Mouse (Mus musculus): ENCODE measurements around the gene Ust. TPM values are rescaled to one million over a fixed set of nuclear protein-coding genes. Genes with fewer than 3 reads are reported as not detected.
"Not testable (repeated sequence)": the region's sequence is repeated elsewhere in the genome, so short reads cannot be mapped to it uniquely, and the experiment has no call there.

Ust gene
- 10 to 100 TPM; 30.3 to 32.6 TPM for total RNA-seq (2021)

DNA sequence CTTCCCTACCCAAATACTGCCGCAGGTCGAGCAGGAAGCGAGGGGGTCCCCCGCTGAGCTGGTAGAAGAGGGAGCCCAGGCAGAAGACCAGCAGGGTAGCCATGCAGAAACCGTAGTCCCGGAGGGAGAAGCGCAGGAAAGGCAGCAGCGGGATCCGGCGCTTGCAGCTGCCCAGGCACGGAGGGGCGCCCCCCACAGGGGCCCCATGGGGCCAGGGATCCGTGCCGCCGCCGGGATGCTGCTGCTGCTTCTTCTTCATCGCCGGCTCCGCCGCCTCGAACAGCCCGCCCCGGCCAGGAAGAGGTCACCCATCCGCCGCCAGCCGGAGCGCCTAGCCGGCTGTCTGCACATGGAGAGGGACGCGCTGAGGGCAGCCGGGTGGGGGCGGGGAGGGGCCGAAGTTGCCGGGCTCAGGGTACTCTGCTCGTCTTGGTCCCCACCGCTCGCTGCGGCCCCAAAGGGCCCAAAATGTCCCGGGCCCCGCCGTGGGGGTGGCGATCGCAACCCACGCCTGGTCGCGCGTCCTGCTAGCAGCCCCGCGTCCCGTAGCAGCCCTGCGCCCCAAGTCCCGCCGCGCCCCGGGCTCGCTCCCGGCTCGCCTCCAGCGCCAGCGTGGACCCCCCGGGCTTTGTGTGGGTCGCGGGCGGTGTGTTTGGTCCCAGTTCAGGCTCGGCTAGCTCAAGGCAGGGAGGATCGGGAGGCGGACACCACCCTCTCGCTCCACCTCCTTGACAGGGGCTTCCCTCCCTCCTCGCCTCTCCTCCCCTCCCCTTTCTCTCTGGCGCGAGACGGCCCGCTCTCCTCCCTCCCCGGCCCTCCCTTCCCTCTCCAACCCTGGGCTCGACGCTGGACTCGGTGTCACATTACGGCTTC, at the start of gene Ust:
Ust (minus strand) TSS at position 685 of the 873 bp plus-strand sequence.
- DNase-seq (ENCODE audit: extremely low spot score in 1 of 2, low spot score in 2 of 2) = peak; percentile 52 to 84
- intact Hi-C loops (cut with DNase I) = loop anchor here (5.0 to 10.0 kb wide), 3 partner anchors 196 to 634 kb away; no protein-coding TSS in a partner anchor

DNA sequence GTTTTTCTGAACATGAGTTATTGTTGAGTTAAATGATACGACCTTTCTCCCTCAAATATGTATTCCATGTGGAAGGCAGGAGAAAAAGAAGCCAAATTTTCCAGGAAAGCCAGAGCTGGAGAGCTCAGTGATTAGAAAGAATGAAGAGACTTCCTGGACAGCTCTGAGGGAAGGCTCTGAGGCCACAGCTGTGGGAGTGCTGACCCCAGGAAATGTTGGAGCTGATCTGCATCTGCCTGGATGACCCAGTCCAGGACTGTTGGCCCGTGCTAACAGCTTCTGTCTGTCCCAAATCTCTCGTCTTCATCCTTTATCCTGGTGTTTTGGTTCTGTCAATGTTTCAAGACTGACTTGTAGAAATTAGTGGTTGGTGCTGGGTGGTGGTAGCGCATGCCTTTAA, 42.7 kb upstream of the Ust start:
- intact Hi-C loops (cut with DNase I) = no loop called here
- no peak for DNase-seq (ENCODE audit: extremely low spot score in 1 of 2, low spot score in 2 of 2)

DNA sequence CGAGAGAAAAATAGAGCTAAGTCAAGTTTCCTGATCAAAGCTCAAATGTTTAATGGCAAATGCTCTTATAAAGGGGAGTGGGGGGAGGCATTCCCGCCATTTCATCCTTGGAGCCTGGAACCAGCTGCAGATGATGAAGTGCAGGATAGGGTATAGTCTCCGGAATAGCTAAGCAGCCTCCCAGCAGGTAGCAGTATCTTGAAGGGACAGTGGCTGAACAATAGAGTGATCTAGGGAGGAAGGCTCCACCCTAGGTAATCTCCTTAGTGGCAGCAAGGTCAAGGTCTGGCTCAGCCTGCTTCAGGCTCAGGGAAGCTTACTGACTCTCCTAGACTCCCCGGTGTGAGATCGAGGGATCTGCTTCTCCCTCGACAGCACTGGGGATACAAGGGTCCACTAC, 40.9 kb upstream of the Ust start:
- DNase-seq (ENCODE audit: extremely low spot score in 1 of 2, low spot score in 2 of 2); intact Hi-C loops (cut with DNase I): not testable (repeated sequence)

DNA sequence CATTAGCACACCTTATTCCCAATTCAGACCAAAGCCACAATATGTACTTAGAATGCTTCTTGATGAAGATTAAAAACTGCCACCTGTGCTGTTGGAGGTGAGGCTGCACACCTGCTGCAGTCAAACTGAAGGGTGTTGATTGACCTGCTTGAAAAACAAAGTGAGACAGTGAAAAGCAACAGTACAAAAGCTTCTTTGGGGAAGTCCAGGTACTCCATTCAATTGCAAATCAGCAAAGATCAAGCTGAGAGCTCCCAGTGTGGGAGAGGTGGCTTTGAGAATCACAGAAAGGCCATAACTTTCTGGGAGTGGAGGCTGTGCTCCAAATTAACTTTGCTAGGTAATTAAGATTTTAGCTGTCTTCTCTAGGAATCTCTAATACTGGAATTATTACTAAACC, 33.6 kb upstream of the Ust start:
- intact Hi-C loops (cut with DNase I); DNase-seq (ENCODE audit: extremely low spot score in 1 of 2, low spot score in 2 of 2): not testable (repeated sequence)

DNA sequence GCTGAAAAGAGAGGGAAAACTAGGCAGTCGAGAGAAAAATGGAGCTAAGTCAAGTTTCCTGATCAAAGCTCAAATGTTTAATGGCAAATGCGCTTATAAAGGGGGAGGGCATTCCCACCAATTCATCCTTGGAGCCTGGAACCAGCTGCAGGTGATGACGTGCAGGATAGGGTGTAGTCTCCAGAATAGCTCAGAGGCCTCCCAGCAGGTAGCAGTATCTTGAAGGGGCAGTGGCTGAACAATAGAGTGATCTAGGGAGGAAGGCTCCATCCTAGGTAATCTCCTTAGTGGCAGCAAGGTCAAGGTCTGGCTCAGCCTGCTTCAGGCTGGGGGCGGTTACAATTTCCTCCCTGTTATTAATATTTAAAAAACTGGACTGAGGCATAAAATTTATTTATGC, 33.0 kb upstream of the Ust start:
- intact Hi-C loops (cut with DNase I); DNase-seq (ENCODE audit: extremely low spot score in 1 of 2, low spot score in 2 of 2): not testable (repeated sequence)

DNA sequence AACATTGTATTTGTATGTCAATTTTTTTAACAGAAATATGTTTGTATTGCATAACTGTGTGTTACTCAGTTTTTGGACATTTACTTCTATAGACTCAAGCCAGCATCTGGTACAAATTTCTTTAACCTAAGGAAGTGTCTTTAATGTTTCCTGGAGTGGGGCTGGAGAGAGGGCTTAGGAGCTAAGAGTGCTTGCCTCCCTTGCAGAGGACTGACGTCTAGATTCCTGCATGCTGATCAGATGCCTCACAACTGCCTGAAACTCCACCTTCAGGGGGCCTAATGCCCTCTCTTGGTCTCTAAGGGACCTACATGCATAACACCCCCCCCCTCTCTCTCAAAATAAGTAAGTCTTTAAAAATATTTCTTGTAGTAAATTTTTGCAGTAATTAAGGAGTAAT, 22.9 kb upstream of the Ust start:
- intact Hi-C loops (cut with DNase I) = no loop called here
- no peak for DNase-seq (ENCODE audit: extremely low spot score in 1 of 2, low spot score in 2 of 2)

DNA sequence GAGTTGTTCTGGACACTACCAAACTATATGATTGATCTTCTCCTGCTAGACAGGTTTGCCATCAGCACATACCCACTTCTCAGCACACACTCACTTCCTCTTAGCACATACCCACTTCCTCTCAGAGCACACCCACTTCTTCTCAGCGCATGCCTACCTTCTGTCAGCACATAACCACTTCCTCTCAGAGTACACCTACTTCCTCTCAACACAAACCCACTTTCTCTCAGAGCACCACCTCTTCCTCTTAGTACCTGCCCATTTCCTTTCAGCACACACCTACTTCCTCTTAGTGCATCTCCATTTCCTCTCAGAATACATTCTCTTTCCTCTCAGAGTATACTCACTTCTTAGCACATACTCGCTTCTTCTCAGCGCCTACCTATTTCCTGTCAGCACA, 16.8 kb upstream of the Ust start:
- no peak for DNase-seq (ENCODE audit: extremely low spot score in 1 of 2, low spot score in 2 of 2)
- intact Hi-C loops (cut with DNase I) = no loop called here

DNA sequence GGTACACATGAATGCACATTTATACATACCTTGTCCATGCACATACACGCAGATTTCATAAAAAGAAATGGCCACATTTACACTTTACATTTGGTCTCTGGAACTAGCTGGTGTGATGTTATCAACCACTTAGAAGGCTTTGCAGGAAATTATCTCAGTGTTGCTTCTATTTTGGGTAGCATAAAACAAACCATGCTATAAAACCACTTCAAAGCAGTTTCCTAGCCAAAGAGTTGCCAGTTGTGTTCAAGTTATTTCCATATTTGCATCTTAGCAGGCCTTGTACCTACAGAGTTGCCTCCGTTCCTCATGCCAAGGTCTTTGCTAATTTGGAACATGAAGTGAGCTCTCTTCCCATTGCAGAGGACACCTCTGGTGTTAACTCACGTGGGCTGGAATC, 13.0 kb upstream of the Ust start:
- intact Hi-C loops (cut with DNase I) = no loop called here

DNA sequence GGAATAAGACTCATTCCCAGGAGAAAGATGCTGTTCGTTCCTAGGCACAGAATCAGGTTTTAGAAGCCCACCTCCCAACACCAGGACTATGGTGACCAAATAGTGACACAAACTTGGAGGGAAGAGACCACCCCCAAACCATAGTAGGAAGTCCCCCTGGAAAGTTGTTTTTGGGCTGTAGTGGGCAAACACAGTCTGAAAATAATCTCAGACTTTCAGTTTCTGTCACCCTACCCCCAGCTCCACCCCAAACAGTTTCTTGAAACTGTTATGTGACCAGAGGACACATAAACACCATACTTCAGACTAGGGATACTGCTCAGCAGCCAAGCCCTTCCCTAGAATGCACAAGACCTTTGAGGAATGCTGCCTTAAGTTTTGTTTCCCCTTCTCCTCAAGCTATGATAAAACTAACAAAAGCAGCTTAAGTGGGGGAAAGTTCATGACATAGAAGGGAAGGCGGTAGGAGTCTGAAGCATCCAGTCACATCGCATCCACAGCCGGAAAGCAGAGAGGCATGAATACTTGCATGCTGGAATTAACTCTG, 12.0 kb upstream of the Ust start:
- intact Hi-C loops (cut with DNase I) = no loop called here
- DNase-seq (ENCODE audit: extremely low spot score in 1 of 2, low spot score in 2 of 2) = no peak

More for the DNA sequence above, 13.0 kb upstream of the Ust start:
- no peak for DNase-seq (ENCODE audit: extremely low spot score in 1 of 2, low spot score in 2 of 2)

DNA sequence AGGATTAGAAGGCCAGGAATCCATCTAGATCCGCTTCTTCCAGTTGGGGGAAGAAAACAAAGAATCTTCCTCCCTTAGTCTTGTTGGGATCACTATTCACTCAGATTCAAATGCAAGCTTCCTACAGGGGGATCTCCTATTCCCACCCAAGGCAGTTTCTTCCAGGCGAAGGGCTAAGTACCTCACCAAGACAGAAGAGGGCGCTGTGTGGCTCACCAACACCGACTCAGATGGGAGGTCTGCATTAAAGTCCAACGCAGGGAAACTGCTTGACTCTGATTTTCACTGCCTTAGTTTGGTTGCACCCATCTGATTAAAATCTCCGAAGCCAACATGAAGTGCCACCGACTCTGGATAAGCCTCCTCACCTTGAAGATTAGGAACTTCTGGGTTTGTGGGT, 10.5 kb upstream of the Ust start:
- intact Hi-C loops (cut with DNase I) = no loop called here
- DNase-seq (ENCODE audit: extremely low spot score in 1 of 2, low spot score in 2 of 2) = peak in 1 of 2 experiments; percentile 41

DNA sequence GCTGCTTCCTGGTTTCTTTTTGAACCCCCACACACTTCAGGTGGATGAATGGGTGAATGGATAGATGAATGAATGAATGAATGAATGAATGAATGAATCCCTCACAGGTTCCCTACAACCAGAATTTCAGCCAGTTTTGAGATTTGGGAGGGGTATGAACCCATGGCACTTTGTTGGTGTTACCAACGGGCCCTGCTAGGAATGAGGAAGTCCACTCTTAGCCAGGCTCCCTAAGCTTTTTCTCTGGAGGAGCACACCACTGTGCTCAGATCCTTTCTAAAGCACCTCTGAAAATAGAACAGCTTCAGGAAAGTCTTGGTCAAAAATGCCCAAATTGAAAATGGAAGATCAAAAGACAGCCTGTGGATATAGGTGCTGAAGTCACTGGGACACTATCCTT, 6.7 kb upstream of the Ust start:
- intact Hi-C loops (cut with DNase I) = no loop called here
- no peak for DNase-seq (ENCODE audit: extremely low spot score in 1 of 2, low spot score in 2 of 2)

DNA sequence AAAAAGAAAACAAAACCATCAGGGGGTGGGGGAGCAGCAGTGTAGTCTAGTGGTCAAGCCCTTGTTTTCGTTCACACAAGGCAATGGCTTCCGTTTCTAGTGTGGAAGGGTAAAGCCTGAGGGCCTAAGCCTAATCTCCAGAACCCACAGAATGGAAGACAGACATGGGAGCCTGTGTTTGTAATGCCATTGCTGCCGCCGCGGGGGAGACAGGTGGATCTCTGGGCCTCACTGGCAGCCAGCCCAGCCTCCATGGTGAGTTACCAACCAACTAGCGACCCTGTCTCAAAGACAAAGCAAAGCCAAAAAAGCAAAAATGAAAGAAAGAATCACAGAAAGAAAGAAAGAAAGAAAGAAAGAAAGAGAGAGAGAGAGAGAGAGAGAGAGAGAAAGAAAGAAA, 2.9 kb upstream of the Ust start:
- DNase-seq (ENCODE audit: extremely low spot score in 1 of 2, low spot score in 2 of 2) = no peak

DNA sequence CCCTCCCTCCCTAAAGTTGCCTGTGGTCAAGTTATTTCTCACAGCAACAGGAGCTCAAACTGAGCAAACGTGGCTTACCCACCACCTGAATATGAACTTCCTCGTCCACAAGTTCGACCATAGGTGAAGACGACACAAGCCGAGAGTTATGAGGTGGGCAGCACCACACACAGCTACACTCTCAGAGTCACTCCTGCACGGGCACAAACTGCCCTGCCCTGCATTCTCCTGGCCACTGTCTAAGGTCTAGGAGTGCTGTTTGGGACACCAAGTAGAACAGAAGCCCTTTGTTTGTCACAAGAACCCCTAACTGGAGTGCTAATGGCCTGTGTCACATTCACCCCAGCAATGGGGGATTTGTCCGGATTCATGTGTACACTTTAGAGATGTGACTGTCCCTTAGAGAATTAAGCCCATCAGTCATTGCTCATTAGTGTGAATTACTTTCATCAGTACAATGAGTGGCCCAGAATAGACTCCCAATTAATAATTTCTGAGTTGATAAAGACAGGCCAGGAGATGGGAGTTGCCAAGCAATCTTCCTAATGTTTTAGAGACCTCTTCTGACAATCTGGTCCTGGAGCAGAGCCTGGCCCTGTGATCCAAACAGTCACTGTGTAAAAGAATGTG, 2.3 kb upstream of the Ust start:
- intact Hi-C loops (cut with DNase I) = no loop called here
- no peak for DNase-seq (ENCODE audit: extremely low spot score in 1 of 2, low spot score in 2 of 2)

More for the DNA sequence above, 2.9 kb upstream of the Ust start:
- intact Hi-C loops (cut with DNase I) = no loop called here

DNA sequence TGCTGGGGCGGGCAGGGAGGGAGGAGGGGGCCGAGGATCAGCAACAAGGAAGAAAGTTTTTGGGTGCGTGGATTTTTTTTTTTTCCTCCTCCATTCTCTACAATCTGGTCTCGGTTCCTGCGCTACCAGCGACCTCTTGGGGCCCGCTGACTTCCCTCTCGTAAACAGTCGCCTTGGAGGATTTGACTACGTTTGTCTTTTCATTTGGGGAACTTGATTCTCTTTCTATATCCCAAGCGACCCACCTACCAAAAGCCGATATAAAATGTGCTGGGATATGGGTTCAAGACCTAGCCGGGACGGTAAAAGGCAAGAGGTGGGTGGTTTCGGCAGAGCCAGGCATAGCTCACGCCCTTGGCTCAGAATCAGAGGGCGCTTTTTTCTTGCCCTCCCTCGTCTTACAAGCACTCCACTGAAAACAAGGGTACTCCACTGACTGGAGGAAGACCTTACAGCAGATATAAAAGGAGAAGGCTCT, 428 bp upstream of the Ust start:
- DNase-seq (ENCODE audit: extremely low spot score in 1 of 2, low spot score in 2 of 2) = no peak
- intact Hi-C loops (cut with DNase I) = loop anchor here (5.0 to 10.0 kb wide), 3 partner anchors 197 to 634 kb away; no protein-coding TSS in a partner anchor

DNA sequence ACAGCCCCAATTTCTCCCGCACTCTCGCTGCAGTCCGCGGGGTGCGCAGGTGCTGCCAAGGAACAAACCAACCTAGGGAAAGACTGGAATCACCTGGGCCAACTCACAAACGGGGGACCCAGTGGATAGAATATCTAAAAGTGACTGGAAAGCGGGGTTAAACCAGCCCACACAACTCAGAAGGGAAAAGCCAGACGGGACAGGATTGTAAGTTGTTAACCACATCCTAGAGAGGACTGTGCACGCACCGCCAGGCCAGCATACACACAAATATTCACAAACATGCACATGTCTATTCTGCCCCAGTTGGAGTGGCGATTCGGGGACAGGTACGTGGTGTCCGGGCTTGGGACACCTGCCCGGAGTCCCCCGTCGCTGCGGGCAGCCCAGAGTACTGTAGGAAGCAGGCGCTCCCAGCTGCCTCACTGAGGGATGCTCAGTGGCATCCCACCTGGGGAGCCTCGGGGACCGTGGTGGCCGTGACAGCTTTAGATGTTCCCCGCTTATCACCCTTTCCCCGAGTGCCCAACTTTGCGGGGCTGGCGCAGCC, 959 bp downstream of the Ust start:
- intact Hi-C loops (cut with DNase I) = loop anchor here (5.0 to 10.0 kb wide), 3 partner anchors 195 to 633 kb away; no protein-coding TSS in a partner anchor
- DNase-seq (ENCODE audit: extremely low spot score in 1 of 2, low spot score in 2 of 2) = no peak

DNA sequence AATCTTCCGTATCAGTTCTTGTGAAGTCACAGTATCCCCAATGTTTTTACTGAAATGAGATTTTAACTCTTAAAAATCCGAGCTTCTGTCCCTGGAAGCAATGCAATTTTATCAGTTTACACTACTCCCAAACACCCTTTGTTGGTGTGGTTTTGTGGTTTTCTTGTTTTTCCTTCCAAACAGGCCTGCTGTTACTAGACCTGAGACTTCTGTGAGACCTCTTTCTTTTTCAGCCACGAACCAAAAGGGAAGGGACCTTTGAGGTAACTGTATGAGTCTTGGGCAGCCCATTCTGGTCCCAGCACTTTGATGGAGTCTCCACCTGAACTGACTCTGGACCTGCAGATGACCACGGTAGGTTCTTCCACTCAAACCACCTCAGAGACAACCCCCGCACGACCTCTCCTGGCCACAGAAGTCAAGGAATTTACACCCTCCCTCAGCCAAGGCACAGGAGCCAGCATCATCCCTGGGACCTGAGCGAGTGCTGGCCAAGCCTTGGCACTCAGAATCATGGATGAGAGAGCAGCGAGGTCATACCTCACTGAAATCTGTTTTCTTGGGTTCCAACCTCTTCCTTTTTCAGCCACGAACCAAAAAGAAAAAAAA, 1.6 kb downstream of the Ust start:
- no peak for DNase-seq (ENCODE audit: extremely low spot score in 1 of 2, low spot score in 2 of 2)
- intact Hi-C loops (cut with DNase I) = loop anchor here (5.0 to 10.0 kb wide), 3 partner anchors 195 to 632 kb away; no protein-coding TSS in a partner anchor

DNA sequence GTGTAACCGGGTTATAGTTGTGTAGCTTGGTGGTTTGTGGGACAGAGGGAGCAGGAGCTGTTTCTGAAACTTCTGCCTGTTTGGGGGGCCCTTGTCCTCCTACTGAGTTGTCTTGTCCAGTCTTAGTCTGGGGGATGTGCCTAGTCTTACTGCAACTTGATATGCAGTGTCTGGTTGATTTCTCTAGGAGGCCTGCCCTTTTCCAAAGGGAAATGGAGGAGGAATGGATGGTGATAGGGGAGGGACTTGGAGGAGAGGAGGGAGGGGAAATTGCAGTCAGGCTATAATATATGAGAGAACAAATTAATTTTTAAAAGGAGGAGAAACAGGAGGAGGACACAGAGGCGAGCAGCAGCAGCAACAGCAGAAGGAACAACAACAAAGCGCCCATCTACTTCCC, 4.9 kb downstream of the Ust start:
- intact Hi-C loops (cut with DNase I) = loop anchor here (10.0 kb wide), 1 partner anchor 629 kb away; no protein-coding TSS in a partner anchor

DNA sequence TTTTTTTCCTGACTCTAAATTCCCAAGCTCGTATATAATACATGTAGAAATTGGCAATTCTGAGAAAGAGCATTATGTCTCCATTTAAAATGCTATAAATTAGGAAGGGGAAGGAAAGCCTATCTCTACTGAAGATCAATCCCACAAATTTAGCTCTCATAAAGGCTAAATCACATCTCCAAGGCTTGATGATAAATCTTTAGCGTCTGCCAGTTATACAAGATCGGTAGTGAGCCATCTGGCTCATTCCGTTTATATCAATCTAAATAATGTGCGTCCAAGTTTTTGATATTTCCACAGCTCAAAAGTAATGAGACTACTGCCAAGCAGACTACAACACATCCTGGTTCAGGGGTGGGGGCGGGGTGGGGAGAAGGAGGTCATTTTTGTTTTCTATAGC, 6.4 kb downstream of the Ust start:
- intact Hi-C loops (cut with DNase I) = loop anchor here (10.0 kb wide), 1 partner anchor 627 kb away; no protein-coding TSS in a partner anchor
- no peak for DNase-seq (ENCODE audit: extremely low spot score in 1 of 2, low spot score in 2 of 2)

More for the DNA sequence above, 4.9 kb downstream of the Ust start:
- no peak for DNase-seq (ENCODE audit: extremely low spot score in 1 of 2, low spot score in 2 of 2)

DNA sequence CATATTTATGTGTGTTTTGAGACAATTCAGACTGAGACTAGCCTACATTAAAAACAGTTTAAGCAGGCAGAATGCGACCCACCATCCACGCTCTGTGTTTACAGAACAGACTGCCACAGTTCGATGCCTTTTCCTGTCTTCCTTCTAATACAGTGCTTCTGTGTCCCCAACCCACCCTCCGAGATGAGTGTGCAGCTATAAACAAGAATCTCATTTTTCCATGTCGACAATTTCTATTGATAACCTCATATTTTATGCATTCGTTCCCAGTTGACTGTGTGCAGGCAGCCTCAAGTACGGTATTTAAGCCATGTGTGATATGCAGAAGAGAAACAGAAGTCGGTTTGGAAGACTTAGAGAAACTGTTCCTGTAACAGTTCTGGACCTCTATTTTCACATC, 6.9 kb downstream of the Ust start:
- DNase-seq (ENCODE audit: extremely low spot score in 1 of 2, low spot score in 2 of 2) = peak in 1 of 2 experiments; percentile 44
- intact Hi-C loops (cut with DNase I) = loop anchor here (10.0 kb wide), 1 partner anchor 627 kb away; no protein-coding TSS in a partner anchor
